In the genomic region with DNA sequence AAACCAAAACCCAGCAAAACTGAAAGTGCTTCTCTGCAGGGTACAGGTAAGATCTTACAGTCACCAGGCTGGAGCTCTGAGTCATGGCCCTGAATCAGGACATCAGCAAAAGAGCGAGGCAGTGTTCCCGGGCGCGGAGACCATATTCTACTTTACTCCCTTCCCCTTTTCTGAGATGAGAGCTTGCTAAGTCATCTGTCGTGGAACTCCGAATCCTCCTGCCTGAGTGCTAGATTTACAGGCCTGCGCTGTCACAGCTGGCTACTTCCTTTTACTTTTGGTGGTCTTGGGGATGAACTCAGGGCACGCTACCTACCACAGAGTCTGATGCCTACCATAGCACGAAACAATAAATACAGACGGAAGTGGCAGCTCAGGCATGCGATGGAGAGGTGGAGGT, we compare ENCODE assay signal across 17 mouse cellular contexts.
"Had no signal": no experiment of that assay in that cellular context is flagged by ENCODE, and none has a peak within 500 bp of the region (broad histone marks: within the 10 kb centered on the region; RNA-seq: fewer than 3 reads in every experiment).

No protein-coding gene starts in this region.

- H3K27me3 ChIP-seq: lung, embryonic 15.5 days; midbrain, embryonic 12.5 days; neural tube, embryonic 13.5 days; stomach, embryonic 15.5 days had no signal

- DNase-seq: kidney, adult 2 months; kidney, postnatal 25 days; layer of hippocampus, postnatal 36 days; liver, postnatal 0 days; lung, postnatal 10 days; right cerebral cortex, postnatal 25 days; thymus, postnatal 36 days had no signal

- H3K9ac ChIP-seq: liver, embryonic 14.5 days; liver, postnatal 0 days; lung, embryonic 15.5 days; midbrain, embryonic 12.5 days; neural tube, embryonic 13.5 days; stomach, embryonic 15.5 days had no signal

- H3K27ac ChIP-seq: kidney, postnatal 0 days; left cerebral cortex, adult 2 months; liver, embryonic 14.5 days; lung, embryonic 15.5 days; midbrain, embryonic 12.5 days; neural tube, embryonic 13.5 days; stomach, embryonic 15.5 days had no signal

- ATAC-seq: intestine, embryonic 16.5 days; liver, postnatal 0 days; midbrain, embryonic 16.5 days had no signal

- H3K4me1 ChIP-seq: lung, embryonic 15.5 days; midbrain, embryonic 12.5 days; stomach, embryonic 15.5 days had no signal

- H3K4me2 ChIP-seq: lung, embryonic 15.5 days; midbrain, embryonic 12.5 days; neural tube, embryonic 13.5 days; stomach, embryonic 15.5 days had no signal

- H3K9me3 ChIP-seq: lung, embryonic 15.5 days; midbrain, embryonic 12.5 days; neural tube, embryonic 13.5 days; stomach, embryonic 15.5 days had no signal

- H3K4me3 ChIP-seq: left cerebral cortex, adult 2 months; lung, embryonic 15.5 days; midbrain, embryonic 12.5 days; myocyte; neural tube, embryonic 13.5 days; stomach, embryonic 15.5 days had no signal
